Mouse (Mus musculus) heart, adult 18-20 months (tissue): ENCODE measurements around the gene Wdr81. TPM values are rescaled to one million over a fixed set of nuclear protein-coding genes. Genes with fewer than 3 reads are reported as not detected.

ENCODE experiments used
- DNase-seq, 2 experiments: peaks; one replicate each; pipeline ENCODE4 v3.0.0; 2021 to 2022; ENCODE audit warnings: mixed read lengths in 1 of 2
- long read RNA-seq, 2 experiments: library from polyadenylated mRNA; stranded (forward); transcript quantifications; one replicate each; pipeline ENCODE4 v2.0.0; 2021
- total RNA-seq, 2 experiments: library from RNA; stranded (reverse); gene quantifications; 2 replicates each; pipeline ENCODE4 v1.2.3; 2021

The Wdr81 gene
- 1 to 10 TPM; 7.6 to 8.3 TPM for total RNA-seq
- long read RNA-seq, experiment 1, full-length matches to known transcripts, result 2 of 2 reads
- long read RNA-seq, experiment 1, partial matches to known transcripts, result 0 of 2 reads
- long read RNA-seq, experiment 1, other reads (novel, unspliced or antisense), result 0 of 2 reads
- long read RNA-seq, experiment 2, full-length matches to known transcripts, result 1 of 3 reads
- long read RNA-seq, experiment 2, partial matches to known transcripts, result 0 of 3 reads
- long read RNA-seq, experiment 2, other reads (novel, unspliced or antisense), result 2 of 3 reads

DNA sequence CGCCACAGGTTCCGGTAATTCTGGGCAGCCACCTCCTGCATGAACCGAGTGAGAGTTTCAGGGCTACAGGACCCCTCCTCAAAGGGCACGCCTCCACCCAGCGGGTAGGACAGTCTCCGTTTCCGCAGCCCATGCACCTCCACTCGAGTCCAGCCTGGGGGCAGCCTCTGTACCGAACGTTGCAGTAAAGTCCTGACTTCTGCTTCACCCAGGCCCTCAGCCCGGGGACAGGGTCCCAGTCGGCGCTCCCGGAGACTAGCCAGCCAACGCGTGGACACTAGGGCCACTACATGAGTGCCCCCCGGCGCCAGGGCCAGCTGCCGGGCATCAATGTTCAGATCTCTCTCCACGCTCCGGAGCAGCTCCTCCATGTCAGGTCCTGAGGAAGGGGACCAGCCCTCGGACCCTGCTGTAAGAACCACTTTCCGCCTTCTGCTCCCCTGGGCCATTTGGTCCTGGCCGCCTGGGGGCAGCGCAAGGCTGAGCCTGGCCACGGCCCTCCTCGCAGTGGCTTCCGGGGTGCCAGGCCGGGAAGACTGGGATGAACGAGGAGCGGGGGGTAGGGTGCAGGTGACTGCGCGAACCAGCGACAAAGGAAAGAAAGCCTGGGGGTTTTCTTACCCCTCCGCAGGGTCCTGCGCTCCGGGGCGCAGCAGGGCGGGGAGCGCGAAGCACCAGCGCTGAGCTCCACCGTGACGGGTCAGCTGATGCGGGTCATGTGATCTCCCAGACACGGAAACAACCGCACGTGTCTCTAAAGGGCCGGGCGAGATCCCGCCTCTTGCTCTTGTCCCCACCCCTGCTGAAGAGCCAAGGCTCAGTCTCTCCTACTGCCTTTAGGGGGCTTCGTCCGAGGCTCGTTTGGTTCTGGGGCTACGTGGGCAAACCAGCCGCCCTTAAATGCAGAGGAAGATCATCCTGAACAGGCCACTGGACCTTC lies at the start of gene Wdr81:
TSS of gene Wdr81 (minus strand) at position 727 of the 940 bp plus-strand sequence.
- peak; percentile 92 to 95 for DNase-seq

DNA sequence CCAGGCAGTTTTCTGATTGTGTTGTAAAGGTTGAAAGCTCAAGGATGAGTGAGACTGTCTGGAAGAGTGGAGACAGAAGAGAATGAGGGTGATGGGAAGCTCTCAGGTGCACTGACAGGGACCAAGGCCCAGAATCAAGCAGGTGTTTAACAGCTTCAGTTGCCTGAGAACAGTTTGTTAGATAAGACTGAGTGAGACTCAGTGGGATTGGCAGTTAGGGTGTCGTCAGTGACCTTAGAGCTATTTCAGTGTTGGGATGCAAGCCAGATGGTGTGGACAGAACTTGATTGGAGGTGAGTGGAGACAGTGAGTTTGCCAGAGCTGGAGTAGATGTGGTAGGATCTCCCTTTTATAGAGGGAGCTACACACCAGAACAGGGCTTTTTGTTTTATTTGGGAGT lies 43.6 kb upstream of the Wdr81 start:
- DNase-seq, result peak; percentile 60 to 66

DNA sequence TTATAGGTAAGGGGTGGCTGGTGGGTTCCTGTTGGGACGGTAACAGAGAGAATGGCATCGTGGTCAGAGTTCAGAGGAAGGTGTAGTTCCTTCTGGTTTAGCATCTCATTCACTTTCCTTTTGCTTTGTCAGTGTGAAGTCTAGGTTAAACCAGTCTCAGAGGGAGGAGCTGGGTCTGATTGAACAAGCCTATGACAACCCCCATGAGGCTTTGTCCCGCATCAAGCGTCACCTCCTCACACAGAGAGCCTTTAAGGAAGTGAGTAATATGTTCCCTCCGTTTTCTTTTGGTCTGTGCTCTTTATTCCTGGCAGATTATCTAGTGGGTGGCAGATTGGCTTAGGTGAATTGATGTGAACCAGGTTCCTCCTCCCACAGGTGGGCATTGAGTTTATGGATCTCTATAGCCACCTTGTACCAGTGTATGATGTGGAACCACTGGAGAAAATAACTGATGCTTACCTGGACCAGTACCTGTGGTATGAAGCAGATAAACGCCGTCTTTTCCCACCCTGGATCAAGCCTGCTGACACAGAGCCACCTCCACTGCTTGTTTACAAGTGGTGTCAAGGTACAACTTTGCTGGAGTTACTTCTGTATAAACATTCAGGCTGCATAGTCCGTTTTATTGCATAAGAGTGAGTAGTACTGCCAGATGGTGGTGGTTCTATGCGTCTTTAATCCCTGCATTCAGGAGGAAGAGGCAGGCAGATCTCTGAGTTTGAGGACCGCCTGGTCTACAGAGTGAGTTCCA lies 40.0 kb upstream of the Wdr81 start:
- DNase-seq, result no peak

DNA sequence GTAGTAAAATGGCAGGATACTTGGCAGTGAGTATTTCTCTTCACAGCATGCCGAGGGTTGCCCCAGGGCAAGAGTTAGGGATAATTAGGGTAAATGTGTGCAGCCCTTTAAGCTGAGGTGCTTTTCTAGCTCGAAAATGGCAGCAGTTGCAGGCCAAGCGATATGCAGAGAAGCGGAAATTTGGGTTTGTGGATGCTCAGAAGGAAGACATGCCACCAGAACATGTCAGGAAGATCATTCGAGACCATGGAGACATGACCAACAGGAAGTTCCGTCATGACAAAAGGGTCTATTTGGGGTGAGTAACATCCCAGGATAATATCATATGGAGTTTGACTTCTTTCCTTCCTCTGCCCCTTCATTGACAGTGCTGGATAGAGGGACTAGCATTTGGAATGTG lies 33.0 kb upstream of the Wdr81 start:
- DNase-seq, result no peak

DNA sequence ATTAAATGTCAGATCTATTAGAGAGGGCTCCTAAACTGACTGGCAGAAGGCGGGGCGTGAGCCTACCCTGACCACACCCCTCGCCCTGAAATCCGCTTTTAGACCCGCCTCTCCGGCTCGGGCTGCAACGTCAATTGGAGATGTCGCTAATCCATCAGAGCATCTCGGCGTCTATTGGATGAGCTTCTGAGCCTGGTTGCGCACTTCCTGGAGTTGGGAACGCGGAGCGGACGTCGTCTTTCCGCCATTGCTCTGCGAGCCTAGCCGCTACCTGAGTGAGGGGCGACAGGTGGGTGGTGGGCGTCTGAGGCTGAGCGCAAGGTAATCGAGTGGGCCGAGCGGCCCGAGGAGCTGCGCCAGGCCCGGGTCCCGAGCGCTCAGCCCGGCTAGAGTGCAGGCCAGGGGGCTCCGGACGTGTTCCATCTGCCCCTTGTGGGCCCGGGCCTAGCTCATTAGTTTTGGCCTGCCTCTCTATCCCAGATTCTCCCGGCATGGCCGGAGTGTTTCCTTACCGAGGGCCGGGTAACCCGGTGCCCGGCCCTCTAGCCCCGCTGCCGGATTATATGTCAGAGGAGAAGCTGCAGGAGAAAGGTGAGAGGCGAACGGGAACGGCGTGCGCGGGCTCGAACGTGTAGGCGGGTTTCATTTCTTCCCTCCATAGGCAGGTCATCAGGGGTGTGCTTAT lies 32.2 kb upstream of the Wdr81 start, which contains the start of gene Prpf8:
TSS of gene Prpf8 (plus strand) at position 216 of the 685 bp plus-strand sequence.
- DNase-seq, result peak; percentile 99 to 100

DNA sequence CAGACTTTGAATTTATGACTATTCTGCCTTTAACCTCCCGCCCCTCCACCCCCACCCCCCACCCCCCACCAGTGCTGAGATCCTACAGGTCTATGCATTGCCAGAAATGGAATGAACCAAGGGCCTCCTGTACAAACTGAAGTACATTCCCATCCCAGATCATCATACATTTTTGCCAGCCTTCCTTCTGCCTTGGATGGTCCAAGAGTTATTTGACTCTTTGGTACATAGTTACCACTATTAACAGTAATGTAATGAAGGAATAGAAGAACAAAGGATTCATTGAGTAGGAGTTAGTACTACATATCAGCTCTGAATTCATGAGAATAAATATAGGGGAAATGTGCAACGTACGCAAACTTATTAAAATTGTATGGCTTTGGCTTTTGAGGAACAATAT lies 31.7 kb upstream of the Wdr81 start:
- no peak for DNase-seq

DNA sequence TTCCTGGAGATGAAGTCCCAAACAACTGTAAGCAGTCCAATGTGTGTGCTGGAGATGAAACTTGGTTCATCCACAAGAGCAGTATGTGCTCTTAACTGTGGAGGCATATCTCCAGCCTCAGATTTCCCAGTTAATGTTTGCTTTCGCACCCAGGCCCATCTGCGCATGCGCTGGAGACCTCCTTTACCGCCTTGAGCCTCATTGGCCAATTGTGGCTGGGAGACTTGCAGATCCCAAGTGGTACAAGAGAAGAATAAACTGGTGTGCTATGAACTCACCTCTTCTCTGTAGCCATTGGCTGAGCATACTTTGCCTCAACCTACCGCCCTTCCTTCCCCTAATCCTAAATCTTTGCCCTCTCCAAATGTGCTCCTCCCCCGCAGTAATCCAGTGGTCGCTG lies 18.9 kb upstream of the Wdr81 start:
- DNase-seq, result no peak

DNA sequence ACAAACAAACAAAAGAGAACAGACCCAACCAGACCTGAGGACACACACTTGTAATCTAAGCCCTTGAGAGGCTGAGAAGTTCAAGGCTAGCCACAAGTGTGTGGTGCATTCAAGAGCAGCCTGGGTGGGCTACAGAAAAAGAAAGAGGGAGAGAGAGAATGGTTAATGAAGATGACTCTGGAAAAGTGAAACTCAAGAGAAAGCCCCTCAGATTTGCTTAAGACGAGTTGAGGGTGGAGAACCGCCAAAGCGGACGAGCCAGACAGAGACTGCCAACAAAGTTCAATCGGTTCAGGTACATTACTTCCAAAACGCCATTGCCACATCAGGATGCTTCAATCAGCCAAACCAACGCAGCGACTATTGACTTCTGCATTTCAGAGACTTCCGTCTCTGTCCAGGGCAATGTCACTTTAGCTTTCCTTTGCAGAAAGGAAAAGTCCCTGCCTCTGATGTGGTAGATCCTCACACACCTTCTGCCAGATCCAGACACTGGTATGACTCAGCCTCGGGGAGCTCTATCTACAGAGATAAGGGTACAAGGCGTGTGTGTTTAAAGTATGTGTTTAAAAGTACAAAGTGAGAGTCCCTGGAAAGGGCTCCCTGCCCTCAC lies 18.1 kb upstream of the Wdr81 start:
- no peak for DNase-seq

DNA sequence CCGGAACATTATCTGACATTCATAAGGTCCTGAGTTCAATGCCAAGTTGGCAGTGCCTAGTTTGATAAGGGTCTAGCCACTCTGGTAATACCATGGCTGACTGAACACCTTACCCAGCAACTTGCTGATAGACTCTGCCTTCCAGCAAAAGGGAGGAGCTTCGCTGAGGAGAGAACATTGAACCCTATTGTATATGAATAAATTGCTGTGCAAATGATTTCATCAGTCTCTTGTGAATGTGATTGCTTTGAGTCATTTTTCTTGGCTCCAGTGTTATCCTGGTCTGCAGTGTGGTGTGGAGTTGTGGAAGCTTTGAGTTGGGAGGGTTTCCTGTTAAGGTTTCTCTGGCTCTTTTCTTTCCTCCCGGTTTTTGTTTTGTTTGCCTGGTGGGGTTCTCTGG lies 16.2 kb upstream of the Wdr81 start:
- no peak for DNase-seq

DNA sequence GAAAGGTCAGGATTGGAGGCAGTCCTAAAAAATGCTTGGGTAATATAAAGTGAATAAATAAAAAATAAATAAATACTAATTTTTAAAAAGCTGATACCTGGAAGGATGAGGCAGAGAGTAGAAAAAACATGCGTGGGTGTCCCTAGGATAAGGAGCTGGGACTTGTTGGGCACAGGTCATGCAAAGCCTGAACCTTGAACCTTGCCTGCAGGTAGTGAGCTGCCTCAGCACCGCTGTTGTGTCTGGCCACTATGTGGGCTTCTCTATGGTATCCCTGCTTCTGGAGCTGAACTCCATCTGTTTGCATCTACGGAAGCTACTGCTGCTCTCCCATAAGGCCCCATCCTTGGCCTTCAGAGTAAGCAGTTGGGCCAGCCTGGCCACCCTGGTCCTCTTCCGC lies 14.7 kb upstream of the Wdr81 start:
- no peak for DNase-seq

DNA sequence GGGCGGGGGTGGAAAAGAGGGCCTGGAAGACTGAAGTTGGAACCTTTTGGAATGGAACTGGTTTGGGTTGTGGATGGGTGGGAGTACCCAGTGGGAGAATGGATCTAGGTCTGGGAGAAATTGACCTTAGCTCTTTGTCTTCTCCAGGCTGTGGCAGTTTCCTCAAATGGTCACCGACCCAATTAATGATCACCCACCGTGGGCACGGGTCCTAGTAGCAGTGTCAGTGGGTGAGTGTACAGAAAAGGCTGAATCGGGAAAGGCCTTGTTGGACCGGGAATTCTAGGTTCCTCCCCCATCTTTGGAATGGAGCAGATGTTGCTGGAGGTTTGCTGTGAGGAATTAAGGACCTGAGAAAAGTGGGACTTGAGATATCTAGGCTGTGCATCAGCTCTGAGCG lies 13.9 kb upstream of the Wdr81 start:
- no peak for DNase-seq

DNA sequence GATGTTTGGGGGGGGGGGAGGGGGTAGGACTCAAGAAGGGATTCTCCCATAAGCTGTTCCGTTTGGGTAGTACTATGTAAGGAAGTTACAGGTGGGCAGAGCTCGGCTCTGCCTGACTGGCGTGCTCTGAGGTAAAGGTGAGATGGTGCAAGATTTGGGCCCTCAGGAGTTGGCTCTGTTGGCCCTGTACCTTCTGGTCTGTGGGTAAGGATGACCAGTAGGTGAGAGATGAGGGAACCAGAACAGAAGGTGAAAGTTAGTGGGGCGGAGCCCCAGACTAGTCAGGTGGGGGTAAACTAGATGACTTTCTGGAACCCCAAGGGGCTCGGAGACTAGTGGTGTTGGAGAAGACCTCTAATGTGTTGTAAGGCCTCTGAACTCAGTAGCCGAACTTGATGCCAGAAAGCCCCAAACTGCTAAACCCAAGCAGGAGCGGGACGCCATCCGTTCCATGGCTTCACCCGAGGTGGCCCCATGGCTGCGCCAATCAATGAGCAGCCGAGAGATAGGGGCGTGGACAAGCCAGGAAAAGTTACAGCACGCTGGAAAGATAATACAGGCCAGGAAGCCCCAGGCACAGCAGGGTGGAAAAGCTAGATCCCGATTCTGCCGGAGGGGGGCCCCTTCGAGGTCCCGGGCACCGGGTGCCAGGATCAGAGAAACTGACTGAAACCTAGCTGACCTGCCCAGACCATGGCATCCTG lies 13.1 kb upstream of the Wdr81 start:
- DNase-seq, result peak; percentile 81 to 83

DNA sequence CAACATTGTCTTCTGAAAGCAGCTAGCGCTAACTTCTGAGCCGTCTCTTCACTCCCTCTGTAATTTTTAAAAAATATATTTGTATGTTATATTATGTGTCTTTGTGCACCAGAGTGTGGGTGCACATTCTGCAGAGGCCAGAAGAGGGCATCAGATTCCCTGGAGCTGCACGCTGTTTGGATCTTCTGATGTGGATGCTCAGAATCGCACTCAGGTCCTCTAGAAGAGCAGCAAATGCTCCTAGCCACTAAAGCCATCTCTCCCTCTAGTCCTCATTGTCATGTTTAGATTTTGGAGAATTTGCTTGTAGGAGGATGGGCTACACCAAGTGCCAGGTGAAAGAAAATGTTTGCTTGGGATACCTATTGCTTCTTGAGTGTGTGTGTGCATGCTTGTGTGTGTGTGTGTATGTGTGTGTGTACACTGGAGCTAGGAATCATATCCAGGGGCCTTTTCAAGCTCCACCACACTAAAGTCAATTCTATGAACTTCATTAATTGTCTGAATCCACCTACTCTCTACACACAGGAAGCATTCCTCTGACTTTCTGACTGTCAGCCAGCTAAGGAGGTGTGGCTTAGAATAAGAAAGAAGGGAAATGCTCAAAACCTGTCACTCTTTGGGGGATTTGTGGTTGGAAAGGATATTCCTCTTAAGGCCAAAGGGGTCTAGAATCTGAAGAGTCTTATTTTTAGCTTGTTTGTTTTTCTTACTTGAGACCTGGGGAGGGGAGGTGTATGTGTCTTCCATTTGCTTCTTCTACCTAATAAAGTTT lies 12.4 kb upstream of the Wdr81 start:
- no peak for DNase-seq

DNA sequence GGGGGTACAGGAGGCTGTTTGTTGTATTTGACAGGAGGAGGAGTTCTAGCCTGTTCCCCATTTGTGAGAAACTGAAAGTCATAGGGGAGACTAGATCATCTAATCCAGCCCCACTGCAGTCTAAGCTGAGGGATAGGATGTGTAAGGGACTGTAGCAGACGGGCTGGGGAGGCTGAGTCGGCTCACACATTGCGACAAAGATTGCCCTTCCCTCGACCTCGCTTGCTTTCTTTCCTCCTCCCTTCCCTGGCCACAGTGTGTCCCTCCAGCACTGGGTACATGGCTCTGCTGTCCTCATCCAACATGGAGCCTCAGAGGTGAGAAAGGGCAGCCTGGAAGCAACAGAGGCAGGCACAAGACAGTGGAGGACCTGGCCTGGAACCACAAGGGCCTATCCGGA lies 10.5 kb upstream of the Wdr81 start:
- DNase-seq, result no peak

DNA sequence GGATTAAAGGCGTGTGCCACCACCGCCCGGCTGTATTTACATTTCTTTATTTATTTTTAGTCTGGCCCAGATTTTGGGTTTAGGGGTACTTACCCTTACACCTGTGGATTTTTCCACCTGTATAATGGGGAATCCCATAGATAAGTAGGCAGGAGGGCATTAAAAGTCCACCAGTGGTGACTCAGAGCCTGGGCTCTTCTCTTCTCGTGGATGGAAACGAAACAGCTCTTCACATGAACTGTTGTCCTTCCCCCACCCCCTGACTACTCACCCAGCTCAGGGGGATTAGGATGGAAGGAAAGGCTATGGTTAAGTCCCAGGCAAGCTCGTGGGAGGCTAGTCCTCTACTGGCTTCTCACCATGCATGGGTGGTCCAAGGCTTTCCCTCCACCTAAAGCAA lies 9.9 kb upstream of the Wdr81 start:
- DNase-seq, result no peak

DNA sequence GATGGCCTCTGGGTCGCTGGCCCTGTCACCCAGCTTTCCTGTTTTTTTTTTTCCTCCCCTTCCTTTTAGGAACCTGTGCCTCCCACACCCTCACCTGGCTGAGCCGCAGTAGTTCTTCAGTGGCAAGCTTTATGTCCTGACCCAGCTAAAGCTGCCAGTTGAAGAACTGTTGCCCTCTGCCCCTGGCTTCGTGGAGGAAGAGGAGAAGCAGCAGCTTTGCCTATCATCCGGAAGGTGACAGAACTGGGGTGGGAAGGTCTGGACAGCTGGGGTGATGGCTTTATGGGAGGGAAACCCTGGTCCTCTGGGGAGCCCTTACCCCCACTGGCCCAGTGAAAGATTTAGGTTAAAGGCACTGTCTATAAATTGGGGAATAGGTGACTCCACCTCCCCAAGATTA lies 9.1 kb upstream of the Wdr81 start:
- DNase-seq, result no peak

DNA sequence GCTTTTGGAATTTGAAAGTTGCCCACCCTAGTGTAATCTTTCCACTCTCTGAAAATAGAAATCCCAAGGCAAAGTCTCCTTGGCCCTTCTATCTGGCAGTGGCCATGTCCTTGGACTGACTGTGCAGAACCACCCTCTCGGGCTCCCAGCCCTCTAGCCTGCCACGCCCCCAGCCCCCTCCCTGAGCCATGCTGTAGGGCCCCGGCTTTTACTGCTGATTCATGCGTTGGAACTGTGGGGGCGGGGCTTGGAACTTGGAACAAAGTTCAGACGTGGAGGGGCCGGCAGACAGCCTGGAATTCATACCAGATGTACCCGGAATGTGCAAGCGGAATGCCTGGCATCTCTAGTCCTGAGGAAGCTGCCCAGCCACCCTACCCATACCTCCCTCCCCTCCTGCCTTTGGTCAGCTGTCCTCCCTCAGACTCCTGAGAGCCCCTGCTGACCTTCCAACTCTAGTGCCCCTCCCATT lies 8.4 kb upstream of the Wdr81 start:
- DNase-seq, result peak; percentile 95 to 96

DNA sequence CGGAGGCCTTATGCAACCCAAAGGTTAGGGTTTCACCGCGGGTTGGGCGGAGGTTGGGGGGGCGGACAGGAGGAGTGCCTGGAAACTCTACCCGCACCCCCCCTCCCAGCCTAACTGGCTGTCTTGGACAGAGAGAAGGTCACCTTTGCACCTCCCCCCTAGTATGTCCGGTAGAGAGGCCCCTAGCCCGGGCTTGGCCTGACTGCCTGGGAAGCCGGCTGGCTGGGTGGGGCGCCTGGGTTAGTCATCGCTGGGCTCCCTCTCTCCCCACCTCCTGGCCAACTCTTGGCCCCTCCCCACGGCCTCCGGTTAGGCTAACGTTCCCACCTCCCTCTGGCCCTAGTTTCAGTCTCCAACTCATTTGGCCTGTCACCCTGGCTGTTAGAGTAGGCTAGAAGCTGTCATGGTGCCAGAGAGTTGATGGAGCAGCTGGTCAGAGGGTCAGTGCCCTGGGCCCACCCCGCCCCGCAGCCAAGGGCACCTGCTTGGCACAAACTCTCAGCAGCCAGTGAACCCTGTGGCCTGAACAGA lies 7.8 kb upstream of the Wdr81 start:
- peak; percentile 89 to 95 for DNase-seq

DNA sequence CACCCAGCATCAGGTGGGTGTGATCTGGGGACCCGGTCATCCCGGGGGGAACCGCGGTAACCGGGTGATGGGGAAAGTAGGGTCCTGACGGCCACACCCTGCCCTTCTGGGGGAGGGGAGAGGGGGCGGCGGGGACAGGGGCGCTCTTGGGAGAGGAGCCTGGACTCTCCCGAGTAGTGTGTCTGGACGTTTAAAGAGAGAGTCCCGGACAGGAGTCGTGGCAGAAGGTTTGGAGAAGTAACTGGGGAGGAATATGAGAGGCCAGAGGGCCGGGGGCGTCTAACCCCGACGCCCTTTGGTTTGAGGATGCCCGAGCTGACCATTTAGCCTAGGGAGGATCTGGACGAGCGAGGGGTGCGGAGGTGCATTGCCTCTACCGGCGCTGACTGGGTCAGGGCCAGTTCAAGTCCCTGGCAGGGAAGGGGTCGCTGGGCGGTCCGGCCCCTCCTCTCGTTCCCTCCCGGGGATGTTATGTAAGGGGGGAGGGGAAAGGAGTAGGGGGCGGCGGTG lies 7.3 kb upstream of the Wdr81 start:
- DNase-seq, result no peak
